Mouse (Mus musculus) adipocyte (in vitro differentiated cells): Measurements from ENCODE around the gene Snap23.
"Not testable (repeated sequence)": the region's sequence is repeated elsewhere in the genome, so short reads cannot be mapped to it uniquely, and the experiment has no call there.

Experiments
- DNase-seq: peaks from one replicate; pipeline ENCODE4 v3.0.0-alpha.2; 2016; ENCODE audit warnings: low spot score

The Snap23 gene

DNA sequence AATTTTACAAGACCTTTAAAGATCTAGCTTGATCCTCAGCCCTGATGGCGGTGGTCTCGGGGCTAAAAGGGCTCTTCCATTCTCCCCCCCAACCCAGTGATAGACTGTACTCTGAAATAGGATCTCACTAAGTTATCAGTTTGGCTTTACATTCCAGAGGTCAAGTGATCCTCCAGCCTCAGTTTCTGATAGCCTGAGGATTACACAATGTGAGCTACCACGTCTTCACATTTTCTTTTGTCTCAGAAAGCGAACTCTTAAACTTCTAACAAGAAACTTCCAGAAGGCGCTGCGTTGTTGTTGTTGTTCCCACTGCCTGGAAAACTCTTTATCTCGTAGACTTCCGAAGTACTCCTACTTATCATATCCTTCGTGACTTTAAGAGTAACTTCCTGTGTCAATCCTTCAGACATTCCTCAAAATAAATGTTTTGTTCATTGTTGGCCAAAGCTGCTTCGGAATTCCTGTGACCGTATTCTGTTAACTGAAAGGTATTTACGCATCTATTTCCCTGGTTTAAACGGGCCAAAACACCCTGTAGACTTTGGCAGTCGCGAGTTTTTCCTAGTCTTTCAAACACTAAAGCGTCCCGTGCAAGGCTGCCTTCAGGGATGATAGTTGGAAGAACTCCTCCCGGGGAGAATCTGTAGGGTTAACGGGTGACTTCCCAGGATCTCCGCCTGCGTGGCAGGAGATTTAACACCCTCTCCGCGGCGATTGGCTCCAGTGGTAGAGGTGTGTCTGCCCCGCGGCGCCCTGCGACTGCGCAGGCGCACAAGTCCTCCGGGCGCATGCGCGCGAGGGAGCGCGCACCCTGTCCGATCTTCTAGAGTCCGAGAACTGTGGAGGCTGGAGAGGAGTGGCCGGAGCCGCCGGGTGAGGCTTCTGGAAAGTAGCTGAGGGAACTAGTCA is at the start of gene Snap23:
TSS of gene Snap23 (plus strand) at position 786 of the 912 bp plus-strand sequence.
- peak; percentile 97 for DNase-seq

DNA sequence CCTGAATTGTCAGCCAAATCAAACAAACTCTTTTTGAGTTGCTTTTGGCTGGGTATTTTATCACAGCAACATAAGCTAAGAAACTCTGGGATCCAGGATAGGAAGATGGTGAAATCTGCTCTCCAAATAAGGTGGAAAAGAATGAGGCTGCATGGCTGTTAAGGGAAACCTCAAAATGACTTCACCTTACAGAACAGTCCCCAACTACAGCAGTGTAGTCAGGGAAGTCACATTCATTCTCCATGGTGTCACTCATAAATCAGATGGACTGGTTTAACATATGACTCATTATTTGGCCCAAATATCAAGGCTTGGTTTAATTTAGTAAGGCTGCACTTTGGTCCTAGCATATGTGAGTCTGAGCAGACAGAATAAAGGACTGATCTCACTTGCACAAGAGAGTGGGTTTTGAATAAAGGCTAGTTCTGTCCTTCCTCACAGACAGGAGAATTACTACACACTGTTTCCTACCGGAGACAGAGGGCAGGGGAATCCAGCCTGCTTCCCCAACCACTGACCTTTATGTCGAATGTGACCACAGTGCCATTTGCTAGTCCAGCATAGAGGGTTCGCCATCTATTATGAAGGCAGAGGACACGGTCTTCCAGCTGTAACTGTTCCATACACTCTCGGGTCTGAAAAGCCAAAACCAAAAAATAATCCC is 48.8 kb upstream of the Snap23 start:
- peak; percentile 41 for DNase-seq

DNA sequence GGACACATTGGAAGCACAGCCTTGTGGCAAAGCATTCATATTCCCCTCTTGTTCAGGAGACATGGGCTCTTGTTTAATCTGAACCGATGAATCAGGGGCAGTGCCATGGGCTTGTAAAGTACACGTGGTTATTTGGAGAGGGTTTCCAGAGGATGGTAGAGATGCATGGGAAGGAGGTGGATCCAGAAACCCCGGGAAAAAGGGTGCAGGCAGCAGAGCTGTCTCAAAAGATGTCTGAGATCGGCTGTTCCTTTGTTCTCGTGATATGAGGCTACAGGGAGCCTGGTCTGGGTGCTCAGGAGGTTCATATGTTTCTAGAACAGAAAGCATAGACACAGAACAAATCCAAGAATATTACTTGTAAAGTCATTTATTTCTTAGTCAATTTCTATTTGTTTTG is 40.7 kb upstream of the Snap23 start:
- DNase-seq: no peak

DNA sequence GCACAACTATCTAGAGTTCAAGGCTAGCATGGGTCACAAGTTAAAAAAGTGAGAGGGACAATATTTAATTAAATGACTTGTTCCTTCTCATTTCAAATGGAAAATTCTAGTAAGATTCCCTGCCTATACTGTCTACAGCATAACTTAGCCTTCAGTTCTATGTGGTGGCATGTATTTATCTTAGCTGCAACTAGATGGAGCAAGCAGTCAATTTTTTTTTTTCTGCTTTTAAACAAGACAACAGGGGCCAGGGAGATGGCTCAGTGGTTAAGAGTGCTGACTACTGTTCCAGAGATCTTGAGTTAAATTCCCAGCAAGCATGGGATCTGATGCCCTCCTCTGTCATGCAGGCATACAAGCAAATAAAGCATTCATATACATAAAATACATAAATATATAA is 37.9 kb upstream of the Snap23 start:
- no peak for DNase-seq

DNA sequence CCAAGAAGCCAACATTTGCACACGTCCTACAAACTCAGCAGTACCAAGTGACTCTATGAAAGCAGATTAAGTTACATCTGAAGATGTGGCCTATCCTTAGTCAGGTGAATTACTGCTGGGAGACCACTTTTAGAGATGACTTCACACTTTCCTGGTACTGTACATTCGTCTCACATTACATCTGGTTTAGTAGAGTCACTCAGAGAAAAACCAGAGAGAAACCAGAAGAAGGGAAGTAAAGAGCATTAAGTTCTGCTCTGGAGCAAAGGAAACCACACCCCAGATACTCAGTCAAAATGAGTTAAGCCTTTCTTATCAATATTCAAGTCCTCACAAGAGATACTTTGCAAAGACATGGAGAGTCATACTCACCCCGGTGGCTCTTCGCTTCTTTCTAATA is 36.2 kb upstream of the Snap23 start:
- DNase-seq: no peak

DNA sequence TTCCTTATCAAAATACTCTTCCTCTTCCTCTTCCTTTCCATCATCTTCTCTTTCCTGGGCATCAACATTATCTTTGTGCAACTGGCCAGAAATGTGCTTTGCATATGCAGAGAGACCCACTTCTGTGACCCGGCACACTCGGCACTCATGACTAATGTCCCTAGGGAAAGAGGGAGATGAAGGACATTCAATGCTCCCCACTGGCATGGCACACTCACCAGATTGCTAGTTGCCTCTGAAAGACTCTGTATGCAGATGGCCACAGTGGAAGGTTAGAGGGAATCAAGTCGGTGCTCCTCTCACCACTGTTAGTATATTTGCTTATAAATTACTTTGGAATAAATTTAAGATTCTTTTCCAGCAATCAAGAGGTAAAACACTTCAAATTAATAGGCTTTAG is 28.1 kb upstream of the Snap23 start:
- no peak for DNase-seq

DNA sequence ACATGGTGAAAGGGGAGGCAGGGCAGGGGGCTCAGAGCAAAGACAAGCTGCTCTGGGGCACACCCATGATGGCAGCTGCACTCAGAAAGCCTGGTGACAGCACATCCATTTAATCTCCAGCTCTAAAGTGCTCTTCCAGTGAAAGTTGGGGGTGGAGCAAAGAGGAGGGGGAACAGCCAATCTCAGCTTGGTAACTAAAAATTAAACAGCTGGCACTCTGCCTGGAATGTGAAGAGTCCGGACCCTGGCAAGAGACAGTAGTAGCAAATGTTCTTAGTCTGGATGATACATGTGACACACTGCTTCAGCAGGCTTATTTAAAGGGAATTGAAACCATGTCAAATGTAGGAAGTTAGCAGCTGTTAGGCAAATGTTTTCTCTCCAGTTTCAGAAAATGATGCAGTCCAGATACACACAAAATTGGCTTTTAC is 27.7 kb upstream of the Snap23 start:
- peak; percentile 94 for DNase-seq

DNA sequence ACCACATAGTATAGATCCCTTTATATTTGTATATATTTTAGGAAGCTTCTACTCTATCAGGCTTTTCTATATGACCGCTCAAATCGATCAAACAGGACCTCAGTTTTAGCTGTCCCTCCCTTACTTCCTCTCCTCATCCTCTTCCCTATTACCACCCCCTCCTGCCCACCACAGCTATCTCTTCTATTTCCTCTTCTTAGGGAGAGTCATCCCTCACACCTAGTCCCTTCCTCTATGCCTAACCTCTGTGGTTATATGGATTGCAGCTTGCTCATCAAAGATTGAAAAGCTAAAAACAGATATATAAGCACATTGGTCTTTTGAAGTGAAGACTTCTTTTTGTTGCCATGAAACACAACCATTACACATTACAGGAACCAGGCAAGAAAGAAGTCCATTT is 22.7 kb upstream of the Snap23 start:
- DNase-seq: no peak

DNA sequence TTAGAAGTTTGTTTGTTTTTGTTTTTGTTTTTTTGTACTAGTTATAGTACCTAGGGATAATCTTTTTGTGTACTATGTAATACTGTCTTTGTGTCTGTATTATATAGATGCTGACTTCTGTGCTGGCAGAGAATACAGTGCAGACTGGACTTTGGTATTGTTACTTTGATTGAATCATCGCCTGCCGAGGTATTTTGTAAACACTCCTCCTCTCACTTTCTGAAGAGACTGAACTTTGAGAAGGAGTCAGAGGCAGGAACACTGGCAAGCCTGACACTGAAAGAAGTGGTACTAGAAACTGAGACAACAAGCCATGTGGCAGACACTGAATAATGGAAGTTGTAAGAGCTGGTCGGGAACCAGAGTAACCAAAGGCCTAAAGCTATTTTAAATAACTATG is 10.6 kb upstream of the Snap23 start:
- DNase-seq: no peak

DNA sequence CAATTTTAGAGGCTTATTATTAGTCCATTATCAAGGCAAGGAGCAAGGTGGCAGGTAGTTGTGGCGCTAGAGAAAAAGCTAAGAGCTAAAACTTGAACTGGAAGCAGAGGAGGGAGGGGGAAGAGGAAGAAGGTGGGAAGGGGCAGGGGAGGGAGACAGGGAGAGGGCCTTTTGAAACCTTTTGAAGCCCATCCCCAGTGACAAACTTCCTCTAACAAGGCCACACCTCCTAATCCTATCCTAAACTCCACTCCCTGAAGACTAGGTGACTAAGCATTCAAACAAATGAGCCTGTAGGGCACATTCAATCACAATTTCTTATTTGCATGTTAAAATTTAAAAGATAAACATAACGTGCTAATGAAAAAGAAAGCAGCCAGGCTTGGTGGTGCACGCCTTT is 8.7 kb upstream of the Snap23 start:
- no peak for DNase-seq

DNA sequence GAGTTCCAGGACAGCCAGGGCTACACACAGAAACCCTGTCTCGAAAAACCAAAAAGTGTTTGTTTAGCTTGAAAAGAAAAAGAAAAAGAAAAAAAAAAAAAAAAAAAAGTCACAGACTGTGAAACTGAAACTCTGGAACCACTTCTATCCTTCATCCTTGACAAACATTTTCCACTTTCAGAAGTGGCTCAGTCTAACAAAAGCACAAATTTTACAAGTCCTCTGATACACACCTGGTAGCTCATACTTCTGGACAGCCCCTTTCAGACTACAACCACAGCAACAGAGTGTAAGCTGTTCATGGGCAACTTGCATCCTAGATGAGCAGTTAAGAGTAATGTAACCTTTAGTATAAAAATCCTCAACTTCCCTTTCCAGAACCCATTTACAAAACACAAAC is 5.9 kb upstream of the Snap23 start:
- DNase-seq: no peak

DNA sequence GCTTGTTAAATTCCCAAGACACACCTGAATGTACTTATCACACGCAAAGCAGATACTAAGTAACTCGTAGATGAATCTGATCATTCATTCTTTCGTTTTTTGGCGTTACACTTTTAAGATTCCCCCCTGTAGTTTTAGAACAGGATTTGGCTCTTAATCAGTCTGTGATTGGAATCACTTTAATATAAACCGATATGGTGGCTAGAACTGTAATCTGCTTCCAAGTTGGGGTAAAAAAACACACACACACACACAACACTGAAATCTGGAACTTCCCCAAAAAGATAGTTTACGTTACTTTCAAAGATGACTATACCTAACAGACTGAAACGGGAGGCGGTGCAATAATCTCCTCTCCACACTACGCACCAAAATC is 4.6 kb upstream of the Snap23 start:
- DNase-seq: no peak

DNA sequence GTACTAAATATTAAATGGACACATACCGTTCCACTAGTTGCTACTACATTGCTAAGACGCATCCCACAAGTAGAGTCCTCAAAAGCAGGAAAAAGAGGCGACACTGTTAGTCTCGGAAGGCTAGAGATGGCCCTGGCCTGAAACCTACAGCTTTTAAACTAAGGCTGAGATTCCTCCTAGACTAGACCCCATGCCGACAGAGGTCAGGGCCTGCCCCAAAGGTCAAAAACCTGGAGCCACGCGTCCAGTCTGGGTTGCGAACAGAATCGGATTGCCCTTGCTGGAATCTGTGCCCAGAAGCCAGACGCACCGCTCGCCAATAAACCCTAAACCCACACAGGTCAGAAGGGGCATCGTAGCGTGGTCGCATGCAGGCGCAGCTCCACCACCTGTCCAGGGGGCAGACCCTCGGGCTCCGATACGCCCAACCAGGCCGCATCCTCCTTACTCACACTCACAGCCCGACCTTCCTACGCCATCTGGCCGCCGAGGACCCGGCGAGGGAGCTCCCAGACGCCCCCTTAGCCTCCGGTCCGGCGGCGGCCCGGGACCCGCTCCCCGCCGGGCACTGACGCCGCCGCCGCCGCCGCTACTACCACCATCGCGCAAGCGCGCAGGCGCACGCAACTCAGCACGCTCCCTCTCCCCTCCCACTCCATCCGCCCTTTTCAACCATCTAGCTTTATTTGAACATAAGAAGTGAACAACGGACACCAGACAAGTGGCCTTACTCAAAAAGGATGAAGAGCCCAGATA is 4.1 kb upstream of the Snap23 start, which contains the start of gene Zfp106:
TSS of gene Zfp106 (minus strand) at position 609 of the 756 bp plus-strand sequence.
- DNase-seq: peak; percentile 91

DNA sequence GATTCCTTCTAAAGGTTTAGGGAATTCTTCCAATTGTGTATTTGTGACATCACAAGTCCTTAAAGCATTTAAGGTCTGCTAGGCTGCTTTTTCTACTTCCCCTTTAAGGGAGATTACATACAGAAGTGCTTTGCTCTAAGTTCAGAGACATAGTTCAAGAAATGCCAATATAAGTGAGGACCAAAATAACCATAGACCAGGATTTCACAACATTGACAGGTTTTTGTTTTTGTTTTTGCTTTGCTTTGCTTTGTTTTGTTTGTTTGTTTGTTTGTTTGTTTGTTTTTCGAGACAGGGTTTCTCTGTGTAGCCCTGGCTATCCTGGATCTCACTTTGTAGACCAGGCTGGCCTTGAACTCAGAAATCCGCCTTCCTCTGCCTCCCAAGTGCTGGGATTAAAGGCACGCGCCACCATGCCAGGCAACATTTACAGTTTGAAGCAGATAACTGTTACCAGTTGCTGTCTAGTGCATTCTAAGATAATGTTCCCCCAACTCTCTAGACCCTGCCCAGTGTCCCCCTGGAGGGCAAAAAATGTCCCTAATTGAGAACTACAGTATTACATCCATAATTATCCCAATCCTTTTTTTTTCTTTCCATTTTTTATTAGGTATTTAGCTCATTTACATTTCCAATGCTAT is 2.8 kb upstream of the Snap23 start:
- DNase-seq: not testable (repeated sequence)

DNA sequence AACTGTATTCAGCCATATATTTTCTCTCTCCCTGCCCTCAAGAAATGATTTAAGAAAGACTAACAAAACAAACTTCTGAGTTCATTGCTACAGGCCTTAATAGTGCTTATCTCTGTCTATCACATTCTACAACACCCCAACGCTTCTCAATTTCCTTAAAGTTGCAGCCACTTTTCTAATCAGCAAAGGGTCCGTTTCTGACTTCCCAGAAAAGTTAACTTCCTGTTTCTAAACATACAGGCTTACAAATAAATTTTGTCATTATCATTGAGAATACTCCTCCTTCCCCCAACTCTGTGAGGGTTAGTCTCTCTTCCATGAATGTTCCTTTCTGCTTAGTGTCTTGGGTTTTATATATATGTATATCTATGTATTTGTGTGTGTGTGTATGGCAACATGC is 2.1 kb upstream of the Snap23 start:
- DNase-seq: no peak

DNA sequence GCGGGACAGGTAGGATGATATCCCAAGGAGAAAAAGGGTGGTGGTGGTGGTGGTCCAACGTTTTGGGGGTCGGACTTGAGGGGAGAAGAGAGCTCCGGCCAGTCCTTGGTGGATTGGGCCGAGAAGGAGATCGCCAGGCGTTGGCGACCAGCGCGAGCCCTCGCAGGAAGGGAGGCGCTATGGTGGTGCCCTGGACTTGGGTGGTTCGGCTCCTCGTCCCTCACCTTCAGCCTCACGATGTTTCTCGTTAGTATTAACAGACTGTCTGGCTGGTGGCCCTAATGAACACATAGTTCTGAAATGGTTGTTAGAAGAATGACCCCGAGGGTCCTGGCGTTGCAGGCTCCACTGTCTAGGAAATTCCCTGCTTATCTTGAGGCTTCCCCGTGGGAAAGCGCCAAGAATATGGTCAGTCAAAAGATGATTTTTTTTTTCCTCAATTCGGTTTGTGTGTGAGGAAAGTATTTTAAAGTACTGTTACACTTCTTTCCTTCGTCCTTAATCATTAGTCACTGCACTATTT is 388 bp downstream of the Snap23 start:
- no peak for DNase-seq

DNA sequence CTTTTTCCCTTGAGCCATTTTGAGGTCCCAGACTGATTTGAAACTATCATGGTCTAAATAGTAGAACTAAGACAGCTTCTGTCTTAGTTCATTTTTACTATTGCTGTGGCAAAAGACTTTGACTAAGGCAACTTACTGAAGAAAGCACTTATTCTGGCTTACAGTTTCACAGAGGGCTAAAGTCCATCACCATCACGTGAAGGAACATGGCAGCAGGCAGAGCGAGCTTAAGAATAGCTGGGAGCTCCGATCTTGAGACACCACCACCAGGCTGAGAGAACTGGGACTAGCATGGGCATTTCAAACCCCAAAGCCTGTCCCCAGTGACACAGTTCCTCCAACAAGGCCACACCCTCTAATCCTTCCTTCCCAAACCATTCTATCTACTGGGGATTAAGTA is 3.6 kb downstream of the Snap23 start:
- no peak for DNase-seq

DNA sequence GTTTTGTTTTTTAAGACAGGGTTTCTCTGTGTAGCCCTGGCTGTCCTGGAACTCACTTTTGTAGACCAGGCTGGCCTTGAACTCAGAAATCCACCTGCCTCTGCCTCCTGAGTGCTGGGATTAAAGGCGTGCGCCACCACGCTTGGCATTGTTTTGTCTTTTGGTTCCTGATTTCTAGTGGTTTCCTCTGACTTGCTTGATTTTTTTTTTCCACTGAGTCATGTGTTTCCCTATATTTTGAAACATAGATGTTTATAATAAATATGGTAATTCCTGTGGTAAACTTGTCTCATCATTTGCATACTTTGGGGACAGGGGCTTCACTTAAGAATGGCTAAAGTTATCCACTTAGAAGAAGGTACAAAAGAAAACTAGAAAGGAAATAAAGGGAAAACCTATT is 4.7 kb downstream of the Snap23 start:
- not testable (repeated sequence) for DNase-seq

DNA sequence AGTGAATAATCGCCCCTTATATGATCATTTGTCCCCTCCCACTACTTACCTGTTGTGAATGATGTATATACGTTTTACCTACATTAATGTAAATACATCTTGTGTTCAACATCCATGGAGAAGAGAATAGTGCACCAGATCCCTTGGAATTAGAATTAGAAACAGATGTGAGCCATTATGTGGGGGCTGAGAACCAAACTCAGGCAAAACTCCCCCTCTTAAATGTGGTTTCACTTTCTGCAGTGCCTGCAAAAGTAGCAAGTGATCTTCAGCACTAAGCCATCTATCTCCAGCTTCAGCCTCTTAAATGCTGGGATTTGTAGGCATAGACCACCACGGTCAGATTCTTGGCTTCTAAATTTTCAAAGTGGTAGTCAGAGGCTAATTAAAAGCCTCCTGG is 7.7 kb downstream of the Snap23 start:
- DNase-seq: no peak

DNA sequence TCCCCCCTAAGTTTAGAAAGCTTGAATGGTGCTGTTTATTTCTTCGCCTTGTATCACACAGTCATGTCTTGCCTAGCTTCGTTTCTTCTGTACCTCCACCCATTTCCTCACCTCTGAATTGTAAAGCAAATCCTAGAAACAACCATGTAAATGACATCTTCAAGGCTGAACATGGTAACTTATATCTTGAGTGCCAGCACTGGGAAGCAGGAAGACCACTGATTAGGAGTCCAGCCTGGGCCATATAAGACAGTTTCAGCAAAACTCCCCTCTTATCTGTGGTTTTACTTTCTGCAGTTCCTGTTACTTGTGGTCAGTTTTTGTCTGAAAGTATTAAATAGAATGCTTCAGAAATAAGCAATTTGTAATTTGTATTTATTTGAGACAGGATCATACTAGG is 8.5 kb downstream of the Snap23 start:
- no peak for DNase-seq

DNA sequence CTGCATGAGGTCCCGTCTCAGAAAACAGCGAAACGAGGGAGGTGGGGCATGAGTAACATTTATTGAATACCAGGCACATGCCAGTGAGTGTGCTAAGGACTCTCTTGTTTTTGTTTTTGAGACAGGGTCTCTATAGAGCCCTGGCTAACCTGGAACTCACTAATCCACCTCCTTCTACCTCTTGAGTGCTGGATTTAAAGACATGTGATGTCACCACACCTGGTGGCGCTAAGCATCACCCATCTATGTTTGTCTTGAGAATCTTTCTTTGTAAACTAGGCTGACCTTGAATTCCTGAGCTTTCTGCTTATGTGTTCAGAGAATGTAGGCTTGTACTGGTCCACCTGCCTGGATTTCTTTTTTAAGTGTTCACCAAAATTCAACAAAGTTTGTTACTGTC is 10.3 kb downstream of the Snap23 start:
- no peak for DNase-seq

DNA sequence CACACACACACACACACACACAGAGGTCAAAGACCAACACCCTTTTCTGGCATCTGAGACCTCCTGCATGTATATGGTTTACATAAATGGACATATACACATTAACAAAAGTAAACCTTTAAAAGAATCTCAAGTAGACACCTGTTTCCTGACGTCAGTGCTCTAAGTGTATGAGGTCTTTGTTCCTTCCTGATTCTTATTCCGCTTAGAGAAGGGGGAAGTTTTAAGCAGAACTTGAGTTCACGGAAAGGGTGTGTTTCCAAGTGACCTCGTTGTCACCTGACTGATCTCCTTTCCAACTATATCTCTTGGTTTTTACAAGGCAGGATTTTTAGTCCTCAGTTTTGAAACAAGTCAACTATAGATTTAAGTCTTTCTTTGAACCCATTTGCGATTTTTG is 10.8 kb downstream of the Snap23 start:
- DNase-seq: no peak
